Mouse (Mus musculus): ENCODE measurements around the gene Ugt1a6a. TPM values are rescaled to one million over a fixed set of nuclear protein-coding genes. Genes with fewer than 3 reads are reported as not detected.

Gene Ugt1a6a
- polyA plus RNA-seq, 1 experiment: 34.0 TPM

DNA sequence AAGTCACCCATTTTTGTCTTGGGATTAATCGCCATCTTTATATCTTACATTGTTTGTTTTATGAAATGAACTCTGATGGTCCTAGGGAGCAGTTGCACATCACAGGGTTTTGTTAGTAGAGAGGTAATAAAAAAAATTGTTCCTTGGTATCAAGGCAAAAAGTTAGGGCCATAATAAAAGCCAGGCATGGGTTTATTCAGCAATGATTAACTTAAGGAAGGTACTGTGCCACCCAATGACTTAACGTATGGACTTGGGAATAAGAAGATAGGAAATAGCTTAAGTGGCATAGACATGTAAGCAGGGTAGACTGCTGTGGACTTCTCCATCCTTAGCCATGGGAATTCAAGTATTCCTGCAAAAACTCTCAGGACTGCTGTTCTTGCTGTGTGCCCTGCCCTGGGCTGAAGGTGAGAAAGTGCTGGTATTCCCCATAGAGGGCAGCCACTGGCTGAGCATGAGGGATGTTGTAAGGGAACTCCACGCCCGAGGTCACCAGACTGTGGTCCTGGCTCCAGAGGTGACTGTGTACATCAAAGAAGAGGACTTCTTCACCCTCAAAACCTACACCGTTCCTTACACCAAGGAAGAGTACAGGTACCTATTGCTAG is 51.8 kb downstream of the Ugt1a6a start:
- no peak for TF ChIP-seq POLR2A (IDR thresholded peaks at IDR 0.05; ENCODE audit: borderline replicate concordance, low read depth, low read length)
- H3K4me1 ChIP-seq (ENCODE audit: control insufficient read depth, insufficient read depth, low read length): peaks cover 7% of the 10 kb centered on the region
- H3K27ac ChIP-seq (ENCODE audit: insufficient read depth, low read depth, low read length): no peak overlapping the region
- H3K4me3 ChIP-seq (ENCODE audit: insufficient read depth, low read length): no peak overlapping the region

DNA sequence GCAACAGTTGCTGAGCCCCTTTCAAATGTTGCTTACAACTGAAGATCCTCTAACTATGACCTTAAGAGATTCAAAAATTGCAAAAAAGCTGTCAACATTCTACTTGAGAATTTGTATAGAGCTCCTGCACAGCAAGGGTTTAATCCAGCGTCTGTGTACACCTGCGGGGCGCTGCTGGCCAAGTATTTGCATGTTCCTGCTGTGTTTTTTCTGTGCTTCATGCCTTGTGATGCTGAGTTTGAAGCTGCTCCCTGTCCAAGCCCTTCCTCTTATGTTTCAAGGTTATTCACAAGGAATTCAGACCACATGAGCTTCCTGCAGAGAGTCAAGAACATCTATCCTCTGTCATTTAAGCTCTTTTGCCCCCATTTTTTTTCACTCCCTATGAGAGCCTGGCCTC is 57.5 kb downstream of the Ugt1a6a start:
- H3K4me3 ChIP-seq (ENCODE audit: insufficient read depth, low read length): no peak overlapping the region
- no peaks in the 10 kb centered on the region for H3K4me1 ChIP-seq (ENCODE audit: control insufficient read depth, insufficient read depth, low read length)
- no peak for TF ChIP-seq CTCF (IDR thresholded peaks at IDR 0.05; ENCODE audit: low read depth, low read length)
- no peak for TF ChIP-seq POLR2A (IDR thresholded peaks at IDR 0.05; ENCODE audit: borderline replicate concordance, low read depth, low read length)
- no peak overlapping the region for H3K27ac ChIP-seq (ENCODE audit: insufficient read depth, low read depth, low read length)

DNA sequence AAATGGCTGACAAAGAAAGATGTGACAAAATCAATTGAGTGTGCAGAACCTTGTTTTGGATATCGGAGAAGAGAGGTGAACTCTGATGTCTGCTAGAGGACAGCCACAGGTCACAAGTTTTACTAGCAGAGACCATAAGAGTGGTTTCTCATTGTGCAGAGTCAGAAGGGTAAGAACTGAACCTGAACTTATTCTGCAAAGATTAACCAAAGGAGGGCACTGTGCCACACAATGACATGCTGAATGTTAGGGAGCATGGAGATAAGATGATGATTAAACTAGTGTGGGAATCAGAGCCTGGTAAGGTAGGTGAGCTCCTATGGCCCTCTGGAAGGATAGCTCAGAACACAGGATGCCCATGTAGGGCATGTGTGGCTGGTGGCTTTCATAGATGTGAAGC is 61.1 kb downstream of the Ugt1a6a start:
- Histone ChIP-seq H3K4me1 (ENCODE audit: control insufficient read depth, insufficient read depth, low read length) (no peaks in the 10 kb centered on the region), H3K4me3 (ENCODE audit: insufficient read depth, low read length) (no peak overlapping the region), H3K27ac (ENCODE audit: insufficient read depth, low read depth, low read length) (no peak overlapping the region)
- no peak for TF ChIP-seq POLR2A (IDR thresholded peaks at IDR 0.05; ENCODE audit: borderline replicate concordance, low read depth, low read length)
- TF ChIP-seq CTCF (IDR thresholded peaks at IDR 0.05; ENCODE audit: low read depth, low read length): no peak

DNA sequence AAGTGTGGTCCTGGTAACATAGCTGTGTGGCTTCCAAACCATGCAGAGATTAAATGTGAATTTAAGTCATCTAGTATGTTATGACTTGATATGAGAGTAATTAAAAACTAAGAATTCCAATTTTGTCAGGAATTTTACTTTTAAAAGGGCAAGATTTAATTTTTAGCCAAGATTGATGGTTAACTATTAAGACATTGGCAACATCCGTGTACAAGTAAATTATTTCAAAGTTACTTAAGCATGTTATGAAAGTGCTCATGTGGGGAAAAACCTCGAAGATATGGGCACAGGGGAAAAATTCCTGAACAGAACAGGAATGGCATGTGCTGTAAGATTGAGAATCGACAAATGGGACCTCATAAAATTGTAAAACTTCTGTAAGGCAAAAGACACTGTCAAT is 62.8 kb downstream of the Ugt1a6a start:
- Histone ChIP-seq H3K4me3 (ENCODE audit: insufficient read depth, low read length) (no peak overlapping the region), H3K4me1 (ENCODE audit: control insufficient read depth, insufficient read depth, low read length) (no peaks in the 10 kb centered on the region), H3K27ac (ENCODE audit: insufficient read depth, low read depth, low read length) (no peak overlapping the region)
- TF ChIP-seq POLR2A (IDR thresholded peaks at IDR 0.05; ENCODE audit: borderline replicate concordance, low read depth, low read length) (no peak), CTCF (IDR thresholded peaks at IDR 0.05; ENCODE audit: low read depth, low read length) (no peak)

DNA sequence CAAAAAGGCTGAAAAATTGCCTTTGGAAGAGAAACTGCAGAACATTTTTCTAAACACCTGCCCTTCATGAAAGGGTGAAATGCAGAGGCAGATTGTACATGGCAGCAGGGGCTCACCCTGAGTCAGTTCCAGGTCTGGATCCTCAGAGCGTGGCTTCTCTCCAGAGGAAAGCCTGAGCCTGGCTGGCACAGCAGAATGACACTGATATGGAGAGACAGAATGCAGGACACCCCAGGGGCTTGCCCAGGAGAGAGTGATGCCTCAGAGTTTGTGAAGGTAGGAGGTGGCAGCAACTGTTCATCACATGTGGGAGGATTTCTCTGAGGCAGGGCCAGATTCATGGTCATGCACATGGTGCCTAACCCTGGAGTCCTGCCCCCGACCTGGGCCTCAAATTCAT is 65.4 kb downstream of the Ugt1a6a start:
- H3K4me3 ChIP-seq (ENCODE audit: insufficient read depth, low read length): no peak overlapping the region
- H3K4me1 ChIP-seq (ENCODE audit: control insufficient read depth, insufficient read depth, low read length): no peaks in the 10 kb centered on the region
- TF ChIP-seq POLR2A (IDR thresholded peaks at IDR 0.05; ENCODE audit: borderline replicate concordance, low read depth, low read length) (no peak), CTCF (IDR thresholded peaks at IDR 0.05; ENCODE audit: low read depth, low read length) (no peak)

DNA sequence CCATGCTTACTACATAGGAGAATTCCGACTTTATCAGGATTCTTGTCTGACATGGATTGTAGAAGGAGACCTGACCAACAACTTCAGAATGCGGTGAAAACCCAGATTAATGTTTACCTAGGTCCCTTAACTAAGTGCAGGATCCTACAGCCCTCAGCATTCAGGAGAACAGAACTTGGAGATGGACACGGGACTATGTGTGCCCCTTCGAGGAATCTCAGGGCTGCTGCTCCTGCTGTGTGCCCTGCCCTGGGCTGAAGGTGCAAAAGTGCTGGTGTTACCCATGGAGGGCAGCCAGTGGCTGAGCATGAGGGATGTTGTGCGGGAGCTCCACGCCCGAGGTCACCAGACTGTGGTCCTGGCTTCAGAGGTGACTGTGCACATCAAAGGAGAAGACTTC is 65.8 kb downstream of the Ugt1a6a start, which contains the start of gene Ugt1a2:
TSS of gene Ugt1a2 (plus strand) at position 146 of the 400 bp plus-strand sequence.
- Histone ChIP-seq H3K4me1 (ENCODE audit: control insufficient read depth, insufficient read depth, low read length) (no peaks in the 10 kb centered on the region), H3K27ac (ENCODE audit: insufficient read depth, low read depth, low read length) (no peak within 1 kb of the TSS), H3K4me3 (ENCODE audit: insufficient read depth, low read length) (no peak within 1 kb of the TSS)
- TF ChIP-seq CTCF (IDR thresholded peaks at IDR 0.05; ENCODE audit: low read depth, low read length) (no peak), POLR2A (IDR thresholded peaks at IDR 0.05; ENCODE audit: borderline replicate concordance, low read depth, low read length) (no peak)

More for the DNA sequence above, 65.4 kb downstream of the Ugt1a6a start:
- H3K27ac ChIP-seq (ENCODE audit: insufficient read depth, low read depth, low read length): no peak overlapping the region

DNA sequence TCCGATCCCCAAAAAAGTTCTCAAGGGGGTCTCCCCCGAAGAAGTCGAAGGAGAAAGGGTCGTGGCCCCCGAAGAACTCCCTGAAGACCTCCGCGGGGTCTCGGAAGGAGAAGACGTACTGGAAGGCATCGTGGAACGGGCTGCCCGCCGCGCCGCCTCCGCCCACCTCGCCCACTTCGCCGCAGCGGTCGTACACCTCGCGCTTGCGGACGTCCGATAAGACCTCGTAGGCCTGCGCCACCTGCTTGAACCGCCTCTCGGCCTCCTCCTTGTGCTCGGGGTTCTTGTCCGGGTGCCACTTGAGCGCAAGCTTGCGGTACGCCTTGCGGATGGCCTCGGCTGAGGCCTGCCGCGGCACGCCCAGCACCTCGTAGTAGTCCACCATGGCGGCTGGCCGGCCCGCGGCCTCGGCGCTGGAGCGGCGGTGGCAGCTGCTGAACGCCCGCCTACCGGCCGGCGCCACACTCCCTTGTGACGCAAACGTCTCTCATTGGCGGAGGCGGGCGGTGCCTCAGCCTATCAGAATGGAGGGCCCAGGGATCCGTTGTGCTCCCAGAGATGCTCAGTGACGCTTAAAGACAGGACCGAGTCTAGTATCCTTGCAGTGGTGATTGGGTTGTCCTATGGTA is 70.8 kb downstream of the Ugt1a6a start, which contains the start of gene Dnajb3:
TSS of gene Dnajb3 (minus strand) at position 489 of the 629 bp plus-strand sequence.
- TF ChIP-seq CTCF (IDR thresholded peaks at IDR 0.05; ENCODE audit: low read depth, low read length) (no peak), POLR2A (IDR thresholded peaks at IDR 0.05; ENCODE audit: borderline replicate concordance, low read depth, low read length) (no peak)
- no peak within 1 kb of the TSS for H3K4me3 ChIP-seq (ENCODE audit: insufficient read depth, low read length)
- no peak within 1 kb of the TSS for H3K27ac ChIP-seq (ENCODE audit: insufficient read depth, low read depth, low read length)
- H3K4me1 ChIP-seq (ENCODE audit: control insufficient read depth, insufficient read depth, low read length): no peaks in the 10 kb centered on the region

DNA sequence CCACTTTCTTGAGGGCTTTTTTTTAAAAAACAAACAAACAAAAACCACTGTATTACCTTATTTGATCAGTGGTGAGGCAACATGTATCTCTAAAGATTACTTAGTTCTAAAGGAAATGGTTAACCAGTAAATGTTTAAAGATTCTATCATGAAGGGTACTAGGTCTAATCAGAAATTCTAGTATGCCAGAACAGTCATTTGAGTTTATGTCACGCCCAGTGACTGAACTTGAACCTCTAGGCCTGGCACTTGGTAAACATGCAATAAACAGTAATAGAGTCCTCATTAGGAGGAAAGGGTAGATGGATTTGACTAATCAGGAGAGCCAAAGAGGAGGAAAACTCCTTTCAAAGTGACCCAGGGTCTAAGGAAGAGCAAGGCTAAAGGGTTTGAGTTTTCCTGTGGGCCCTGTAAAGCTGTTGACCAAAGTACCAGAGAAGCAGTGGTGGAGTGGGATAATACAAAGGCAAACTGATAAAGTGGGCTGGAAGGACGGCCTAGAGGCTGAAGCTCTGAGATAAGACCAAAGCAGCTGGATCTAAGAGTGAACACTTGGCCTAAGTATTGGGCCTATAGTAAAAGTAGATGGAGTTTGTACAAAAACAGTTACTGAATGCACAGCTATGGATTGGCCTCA is 72.4 kb downstream of the Ugt1a6a start:
- Histone ChIP-seq H3K4me1 (ENCODE audit: control insufficient read depth, insufficient read depth, low read length) (no peaks in the 10 kb centered on the region), H3K27ac (ENCODE audit: insufficient read depth, low read depth, low read length) (no peak overlapping the region), H3K4me3 (ENCODE audit: insufficient read depth, low read length) (no peak overlapping the region)
- TF ChIP-seq POLR2A (IDR thresholded peaks at IDR 0.05; ENCODE audit: borderline replicate concordance, low read depth, low read length) (no peak), CTCF (IDR thresholded peaks at IDR 0.05; ENCODE audit: low read depth, low read length) (no peak)

DNA sequence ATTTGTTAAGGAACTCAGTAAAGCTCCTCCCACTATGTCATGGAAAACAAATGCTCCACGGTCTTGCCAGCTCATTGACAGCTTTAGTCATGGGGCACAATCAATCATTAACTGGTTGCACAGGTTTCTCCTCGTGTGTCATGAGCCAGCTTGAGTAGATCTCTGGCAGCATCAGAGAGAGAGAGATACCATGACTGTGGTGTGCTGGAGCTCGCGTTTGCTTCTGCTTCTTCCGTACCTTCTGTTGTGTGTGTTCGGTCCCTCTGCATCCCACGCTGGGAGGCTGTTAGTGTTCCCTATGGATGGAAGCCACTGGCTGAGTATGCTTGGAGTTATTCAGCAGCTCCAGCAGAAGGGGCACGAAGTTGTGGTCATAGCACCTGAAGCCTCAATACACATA is 77.2 kb downstream of the Ugt1a6a start, which contains the start of gene Ugt1a1:
TSS of gene Ugt1a1 (plus strand) at position 148 of the 400 bp plus-strand sequence.
- TF ChIP-seq CTCF (IDR thresholded peaks at IDR 0.05; ENCODE audit: low read depth, low read length) (no peak), POLR2A (IDR thresholded peaks at IDR 0.05; ENCODE audit: borderline replicate concordance, low read depth, low read length) (no peak)
- H3K4me3 ChIP-seq (ENCODE audit: insufficient read depth, low read length): no peak within 1 kb of the TSS
- H3K27ac ChIP-seq (ENCODE audit: insufficient read depth, low read depth, low read length): no peak within 1 kb of the TSS

More for the DNA sequence above, 77.2 kb downstream of the Ugt1a6a start, which contains the start of gene Ugt1a1:
- H3K4me1 ChIP-seq (ENCODE audit: control insufficient read depth, insufficient read depth, low read length): no peaks in the 10 kb centered on the region

Measured in bone marrow macrophage, adult 2 months (primary cell).